Mouse (Mus musculus): Measurements from ENCODE around the gene Ofcc1.

GRCm38 (mm10) chr13:39997901-39998300 is 363.3 kb downstream of the Ofcc1 start:
- no peak for TF ChIP-seq CTCF (conservative IDR thresholded peaks at IDR 0.05; ENCODE audit: insufficient read depth, insufficient read length, low read depth, low read length)
- TF ChIP-seq POLR2A (IDR thresholded peaks at IDR 0.05; ENCODE audit: low read depth, low read length), result no peak
